Mouse (Mus musculus) frontal cortex, postnatal 36 days (tissue): ENCODE measurements around the gene Ctf1.

Experiments
- DNase-seq, 2 experiments: peaks; one replicate each; pipeline ENCODE4 v3.0.0; 2022; ENCODE audit warnings: low spot score in 2 of 2

The Ctf1 gene

GRCm38 (mm10) chr7:127712461-127713385, at the start of gene Ctf1:
Gene Ctf1 (plus strand): TSS chr7:127712736.
- DNase-seq, result peak; percentile 64 to 77

GRCm38 (mm10) chr7:127662926-127663325, 49.6 kb upstream of the Ctf1 start:
- DNase-seq, result no peak

GRCm38 (mm10) chr7:127666066-127666654, 46.4 kb upstream of the Ctf1 start:
- DNase-seq, result no peak

GRCm38 (mm10) chr7:127666679-127667078, 45.9 kb upstream of the Ctf1 start:
- DNase-seq, result no peak

GRCm38 (mm10) chr7:127667171-127667570, 45.4 kb upstream of the Ctf1 start:
- DNase-seq, result no peak

GRCm38 (mm10) chr7:127671880-127672774, 40.4 kb upstream of the Ctf1 start:
- DNase-seq, result no peak

GRCm38 (mm10) chr7:127672776-127673175, 39.8 kb upstream of the Ctf1 start:
- no peak for DNase-seq

- DNase-seq, result peak; percentile 84 to 93
Measured at GRCm38 (mm10) chr7:127674977-127675376, 37.6 kb upstream of the Ctf1 start.

- DNase-seq, result peak in 1 of 2 experiments; percentile 48
Measured at GRCm38 (mm10) chr7:127675391-127675811, 37.1 kb upstream of the Ctf1 start.

- DNase-seq, result no peak
Measured at GRCm38 (mm10) chr7:127677077-127677476, 35.5 kb upstream of the Ctf1 start.

- no peak for DNase-seq
Measured at GRCm38 (mm10) chr7:127677609-127678008, 34.9 kb upstream of the Ctf1 start.

GRCm38 (mm10) chr7:127678811-127679210, 33.7 kb upstream of the Ctf1 start:
- no peak for DNase-seq

GRCm38 (mm10) chr7:127680541-127680940, 32.0 kb upstream of the Ctf1 start:
- DNase-seq, result no peak

GRCm38 (mm10) chr7:127681888-127682553, 30.5 kb upstream of the Ctf1 start:
- DNase-seq, result no peak

GRCm38 (mm10) chr7:127685304-127686018, 27.1 kb upstream of the Ctf1 start:
- peak in 1 of 2 experiments; percentile 50 for DNase-seq

GRCm38 (mm10) chr7:127686740-127687449, 25.6 kb upstream of the Ctf1 start:
- DNase-seq, result no peak

- DNase-seq, result peak; percentile 38 to 39
Measured at GRCm38 (mm10) chr7:127688935-127689334, 23.6 kb upstream of the Ctf1 start.

GRCm38 (mm10) chr7:127689626-127690280, 22.8 kb upstream of the Ctf1 start:
- DNase-seq, result no peak

- DNase-seq, result peak; percentile 42 to 46
Measured at GRCm38 (mm10) chr7:127691221-127691989, 21.1 kb upstream of the Ctf1 start.
